Mouse (Mus musculus): Measurements from ENCODE around the gene Nrf1. TPM values are rescaled to one million over a fixed set of nuclear protein-coding genes. Genes with fewer than 3 reads are reported as not detected.

Nrf1 gene
- total RNA-seq, 2 experiments from 2014 or later = 9.6 to 11.0 TPM

GRCm38 (mm10) chr6:30139329-30140045 is 91.7 kb downstream of the Nrf1 start:
- no peak for DNase-seq
- intact Hi-C loops (cut with DNase I) = no loop called here

GRCm38 (mm10) chr6:30143263-30143662 is 95.5 kb downstream of the Nrf1 start:
- intact Hi-C loops (cut with DNase I) = no loop called here
- no peak for DNase-seq

- no peak for DNase-seq
- intact Hi-C loops (cut with DNase I) = no loop called here
These were observed 99.3 kb downstream of the Nrf1 start for GRCm38 (mm10) chr6:30147058-30147457.

GRCm38 (mm10) chr6:30147753-30148152 is 100.0 kb downstream of the Nrf1 start:
- intact Hi-C loops (cut with DNase I) = no loop called here
- no peak for DNase-seq

GRCm38 (mm10) chr6:30150471-30150870 is 102.7 kb downstream of the Nrf1 start:
- intact Hi-C loops (cut with DNase I) = no loop called here
- DNase-seq = no peak

- DNase-seq = no peak
- intact Hi-C loops (cut with DNase I) = no loop called here
These were observed 104.4 kb downstream of the Nrf1 start for GRCm38 (mm10) chr6:30152163-30152562.

- no peak for DNase-seq
- intact Hi-C loops (cut with DNase I) = no loop called here
These were observed 104.9 kb downstream of the Nrf1 start for GRCm38 (mm10) chr6:30152649-30153048.

- intact Hi-C loops (cut with DNase I) = no loop called here
- DNase-seq = no peak
These were observed 105.3 kb downstream of the Nrf1 start for GRCm38 (mm10) chr6:30153076-30153475.

GRCm38 (mm10) chr6:30153733-30154415 is 106.1 kb downstream of the Nrf1 start:
- intact Hi-C loops (cut with DNase I) = no loop called here
- no peak for DNase-seq

- peak in 1 of 2 experiments; percentile 1 for DNase-seq
- intact Hi-C loops (cut with DNase I) = no loop called here
These were observed 111.8 kb downstream of the Nrf1 start for GRCm38 (mm10) chr6:30159516-30160045.

- intact Hi-C loops (cut with DNase I) = no loop called here
- no peak for DNase-seq
These were observed 112.6 kb downstream of the Nrf1 start for GRCm38 (mm10) chr6:30160408-30160807.

- intact Hi-C loops (cut with DNase I) = no loop called here
- no peak for DNase-seq
These were observed 113.8 kb downstream of the Nrf1 start for GRCm38 (mm10) chr6:30161618-30162017.

- intact Hi-C loops (cut with DNase I) = no loop called here
- DNase-seq = no peak
These were observed 114.3 kb downstream of the Nrf1 start for GRCm38 (mm10) chr6:30162091-30162490.

- intact Hi-C loops (cut with DNase I) = no loop called here
- DNase-seq = no peak
These were observed 118.6 kb downstream of the Nrf1 start for GRCm38 (mm10) chr6:30166349-30166748.

GRCm38 (mm10) chr6:30167192-30167591 is 119.4 kb downstream of the Nrf1 start:
- intact Hi-C loops (cut with DNase I) = no loop called here
- no peak for DNase-seq

GRCm38 (mm10) chr6:30168275-30168674 is 120.5 kb downstream of the Nrf1 start:
- intact Hi-C loops (cut with DNase I) = no loop called here
- no peak for DNase-seq

- DNase-seq = no peak
- intact Hi-C loops (cut with DNase I) = no loop called here
These were observed 121.4 kb downstream of the Nrf1 start for GRCm38 (mm10) chr6:30169148-30169547.

GRCm38 (mm10) chr6:30171226-30171625 is 123.4 kb downstream of the Nrf1 start:
- intact Hi-C loops (cut with DNase I) = no loop called here
- no peak for DNase-seq

GRCm38 (mm10) chr6:30171967-30172366 is 124.2 kb downstream of the Nrf1 start:
- DNase-seq = no peak
- intact Hi-C loops (cut with DNase I) = no loop called here

- intact Hi-C loops (cut with DNase I) = no loop called here
- no peak for DNase-seq
These were observed 124.6 kb downstream of the Nrf1 start for GRCm38 (mm10) chr6:30172441-30172819.

GRCm38 (mm10) chr6:30172820-30173550 is 125.2 kb downstream of the Nrf1 start:
- DNase-seq = no peak
- intact Hi-C loops (cut with DNase I) = no loop called here
